Mouse (Mus musculus): ENCODE results near the gene Fez2.

GRCm38 (mm10) chr17:78392401-78393087 lies 25.4 kb downstream of the Fez2 start:
- TF ChIP-seq CTCF (IDR thresholded peaks at IDR 0.05; ENCODE audit: borderline replicate concordance, insufficient read depth, low read depth, low read length) (no peak), POLR2A (IDR thresholded peaks at IDR 0.05; ENCODE audit: borderline replicate concordance, insufficient read depth, low read length) (no peak)
